Mouse (Mus musculus) adrenal gland (tissue): ENCODE results near the gene Acin1.

Experiments used
- intact Hi-C: fragments of 180-260 bp; cut with DNase I; formaldehyde crosslinking; loops from one replicate; pipeline ENCODE4 v1.15.1; 2025
- long read RNA-seq, 2 experiments: library from polyadenylated mRNA; unstranded; transcript quantifications; one replicate each; pipeline ENCODE4 v2.0.0; 2020; ENCODE audit warnings: borderline replicate concordance in 1 of 2; ENCODE audit not compliant: insufficient replicate concordance in 1 of 2

Acin1 gene
- long read RNA-seq, experiment 1, partial matches to known transcripts, result 18 of 24 reads
- long read RNA-seq, experiment 1, other reads (novel, unspliced or antisense), result 3 of 24 reads
- long read RNA-seq, experiment 2, transcript Acin1-210 (3 exons, 452 nt), result major isoform, 8 of 51 reads
- long read RNA-seq, experiment 2, partial matches to known transcripts, result 29 of 51 reads
- long read RNA-seq, experiment 2, other reads (novel, unspliced or antisense), result 13 of 51 reads

GRCm38 (mm10) chr14:54686522-54687143 is at the start of gene Acin1:
Gene Acin1, minus strand, starts transcription at chr14:54686931.
- intact Hi-C loops, result no loop called here

- intact Hi-C loops, result loop anchor here (5.0 kb wide), 1 partner anchor 37 kb away; no protein-coding TSS in a partner anchor
Measured at GRCm38 (mm10) chr14:54735221-54735620, 48.5 kb upstream of the Acin1 start.

- intact Hi-C loops, result no loop called here
Measured at GRCm38 (mm10) chr14:54734004-54734403, 47.3 kb upstream of the Acin1 start.

DNA sequence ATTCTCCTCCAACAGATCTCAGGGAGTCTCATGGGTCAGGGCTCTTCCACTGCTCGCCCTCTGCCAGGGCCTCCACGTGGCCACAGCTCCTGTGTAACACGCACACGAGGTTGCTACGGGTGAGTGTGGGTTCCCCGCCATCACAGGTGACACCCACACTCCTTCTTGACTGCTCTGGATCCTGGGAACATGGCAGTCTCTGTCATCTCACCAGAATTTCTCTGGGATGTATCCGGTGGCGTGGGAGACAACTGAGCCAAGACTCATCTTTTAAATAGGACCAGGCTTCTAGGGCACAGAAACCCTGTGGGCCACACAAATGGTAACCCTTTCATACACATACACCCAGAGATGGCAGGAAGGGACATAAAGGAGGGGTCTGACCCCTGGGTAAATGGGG is 45.5 kb upstream of the Acin1 start:
- intact Hi-C loops, result no loop called here

DNA sequence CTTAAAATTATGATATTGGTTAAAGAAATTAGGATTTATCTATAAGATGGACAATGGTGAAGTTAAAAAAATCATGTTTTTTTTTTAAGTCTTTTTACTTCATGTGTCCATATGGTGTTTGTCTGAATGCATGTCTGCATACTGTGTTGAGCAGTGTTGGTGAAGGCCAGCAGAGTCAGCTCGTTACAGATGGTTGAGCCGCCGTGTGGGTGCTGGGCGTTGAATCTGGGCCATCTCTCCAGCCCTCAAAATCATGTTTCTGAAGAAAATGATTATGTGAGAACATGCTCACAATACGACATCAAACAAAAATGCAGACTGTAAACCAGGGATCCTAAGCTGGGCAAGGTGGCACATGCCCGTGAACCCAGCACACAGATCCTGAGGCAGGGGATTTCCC is 43.6 kb upstream of the Acin1 start:
- intact Hi-C loops, result no loop called here

- intact Hi-C loops, result no loop called here
Measured at GRCm38 (mm10) chr14:54728823-54729653, 42.3 kb upstream of the Acin1 start.

DNA sequence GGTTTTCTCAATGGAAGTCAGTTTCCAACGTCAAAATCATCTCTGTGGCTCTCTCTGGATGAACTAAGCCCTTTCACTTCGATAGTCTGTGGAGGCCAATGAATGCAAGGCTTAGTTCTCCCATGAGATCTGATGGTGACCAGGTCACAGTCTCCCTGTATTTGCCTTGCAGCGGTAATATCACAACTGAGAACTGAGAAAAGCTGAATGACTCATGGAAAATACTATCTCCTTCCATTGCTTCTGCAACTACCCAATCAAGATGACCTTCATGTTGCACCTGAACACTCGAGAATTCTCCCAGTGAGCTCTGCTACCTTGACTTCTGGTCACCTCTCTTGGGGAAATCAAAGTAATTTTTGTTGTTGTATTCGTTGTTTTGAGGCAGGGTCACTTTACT is 40.8 kb upstream of the Acin1 start:
- intact Hi-C loops, result no loop called here

- intact Hi-C loops, result no loop called here
Measured at GRCm38 (mm10) chr14:54724049-54724448, 37.3 kb upstream of the Acin1 start.

DNA sequence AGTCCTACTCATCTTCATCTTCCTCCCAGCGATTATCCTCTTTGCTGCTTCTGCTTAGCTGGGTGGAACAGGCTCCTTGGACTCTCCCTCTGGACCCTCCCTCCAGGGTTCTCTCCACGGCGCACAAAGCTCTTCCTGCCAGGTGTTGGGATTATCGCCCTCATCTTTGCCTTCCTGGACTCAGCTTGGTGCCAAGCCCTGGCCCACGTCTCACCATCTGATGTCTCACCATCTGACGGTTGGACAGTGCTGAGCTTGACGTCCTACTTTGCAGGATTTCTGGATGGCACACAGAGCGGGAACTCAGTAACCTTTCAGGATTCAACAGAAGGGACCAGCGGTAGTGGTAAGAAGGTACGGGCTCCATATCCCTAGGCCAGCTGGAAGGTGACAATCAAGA is 35.0 kb upstream of the Acin1 start:
- intact Hi-C loops, result no loop called here

- intact Hi-C loops, result no loop called here
Measured at GRCm38 (mm10) chr14:54720654-54721350, 34.1 kb upstream of the Acin1 start.

DNA sequence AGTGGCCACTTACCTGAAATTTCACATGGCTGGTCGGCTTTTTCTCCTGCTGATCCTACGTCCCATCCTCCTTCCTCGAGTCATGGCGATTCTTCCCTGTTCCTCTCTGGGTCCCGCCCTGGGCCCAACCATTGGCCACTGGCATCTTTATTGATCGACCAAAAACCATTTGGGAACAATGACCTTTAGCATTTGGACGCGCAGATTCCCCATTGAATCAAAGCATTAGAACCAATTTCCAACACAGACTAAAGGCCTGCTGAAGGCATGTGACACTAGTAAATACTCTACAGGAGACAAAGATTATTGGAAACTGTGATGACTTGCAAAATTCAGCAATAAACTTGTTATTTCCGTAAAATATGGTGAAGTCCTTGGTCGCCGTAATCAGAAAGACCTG is 33.3 kb upstream of the Acin1 start:
- intact Hi-C loops, result no loop called here

- intact Hi-C loops, result loop anchor here (1.0 to 2.0 kb wide), 2 partner anchors 70 to 103 kb away; no protein-coding TSS in a partner anchor
Measured at GRCm38 (mm10) chr14:54715402-54715801, 28.7 kb upstream of the Acin1 start.

GRCm38 (mm10) chr14:54714617-54715081 is 27.9 kb upstream of the Acin1 start:
- intact Hi-C loops, result loop anchor here (1.0 to 2.0 kb wide), 2 partner anchors 71 to 104 kb away; no protein-coding TSS in a partner anchor

GRCm38 (mm10) chr14:54714121-54714520 is 27.4 kb upstream of the Acin1 start:
- intact Hi-C loops, result loop anchor here (2.0 kb wide), 1 partner anchor 105 kb away; no protein-coding TSS in a partner anchor

- intact Hi-C loops, result no loop called here
Measured at GRCm38 (mm10) chr14:54712861-54713260, 26.1 kb upstream of the Acin1 start.

- intact Hi-C loops, result no loop called here
Measured at GRCm38 (mm10) chr14:54712074-54712473, 25.3 kb upstream of the Acin1 start, which contains the start of gene Cebpe. Gene Cebpe, minus strand, starts transcription at chr14:54712174.

- intact Hi-C loops, result no loop called here
Measured at GRCm38 (mm10) chr14:54709054-54709453, 22.3 kb upstream of the Acin1 start.

DNA sequence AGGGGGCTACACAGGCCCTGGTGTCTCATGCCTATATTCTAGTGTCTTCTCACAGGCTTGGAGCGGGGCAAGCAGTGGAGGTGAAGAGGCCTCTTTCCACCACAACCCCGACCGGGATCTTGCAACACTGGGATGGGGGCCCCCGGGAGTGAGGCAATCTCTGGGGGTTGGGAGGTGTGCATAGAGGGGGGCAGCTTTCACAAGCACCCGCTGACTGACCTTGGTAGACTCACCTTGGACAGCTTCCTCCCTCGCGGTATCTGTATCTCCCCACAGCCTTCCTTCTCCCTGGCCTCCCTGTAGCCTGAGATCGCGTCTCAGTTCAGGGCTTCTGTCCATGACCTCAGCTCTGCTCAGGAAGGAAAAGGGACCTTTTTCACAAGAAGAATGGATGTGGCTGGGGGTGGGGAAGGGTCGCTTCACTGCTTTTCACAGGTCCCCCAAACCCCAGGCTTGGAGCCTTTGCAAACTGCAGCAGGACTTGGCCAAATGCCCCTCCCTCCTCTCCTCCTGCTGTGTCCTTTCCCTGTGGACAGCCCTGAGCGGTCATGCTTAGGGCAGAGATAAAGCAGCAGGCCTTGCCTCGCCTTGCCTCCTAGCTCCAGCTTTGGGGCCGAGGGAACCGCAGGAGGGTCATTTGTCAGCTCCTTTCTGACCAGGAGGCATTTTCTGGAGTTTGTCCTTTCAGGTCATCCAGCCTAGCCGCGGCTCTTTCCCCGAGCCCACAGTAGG is 20.0 kb upstream of the Acin1 start:
- intact Hi-C loops, result no loop called here

DNA sequence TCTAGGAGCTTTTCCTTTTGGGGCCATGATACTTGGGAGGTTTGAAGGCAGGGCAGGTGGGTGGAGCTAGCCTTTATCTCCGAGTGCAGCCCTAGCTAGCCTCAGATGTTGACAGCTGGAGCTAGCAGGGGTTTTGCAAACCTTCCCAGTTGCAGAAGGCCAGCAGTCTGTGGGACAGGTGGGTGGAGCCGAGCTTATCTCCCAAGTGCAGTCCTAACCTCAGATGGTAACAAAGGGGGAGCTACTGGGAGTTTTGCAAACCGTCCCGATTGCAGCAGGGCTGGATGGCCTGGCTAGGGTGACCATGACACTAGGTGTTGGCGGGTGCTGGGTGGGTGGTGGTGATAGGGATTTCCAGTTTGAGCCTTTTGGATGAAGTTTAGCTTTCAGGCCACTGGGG is 19.1 kb upstream of the Acin1 start:
- intact Hi-C loops, result no loop called here

DNA sequence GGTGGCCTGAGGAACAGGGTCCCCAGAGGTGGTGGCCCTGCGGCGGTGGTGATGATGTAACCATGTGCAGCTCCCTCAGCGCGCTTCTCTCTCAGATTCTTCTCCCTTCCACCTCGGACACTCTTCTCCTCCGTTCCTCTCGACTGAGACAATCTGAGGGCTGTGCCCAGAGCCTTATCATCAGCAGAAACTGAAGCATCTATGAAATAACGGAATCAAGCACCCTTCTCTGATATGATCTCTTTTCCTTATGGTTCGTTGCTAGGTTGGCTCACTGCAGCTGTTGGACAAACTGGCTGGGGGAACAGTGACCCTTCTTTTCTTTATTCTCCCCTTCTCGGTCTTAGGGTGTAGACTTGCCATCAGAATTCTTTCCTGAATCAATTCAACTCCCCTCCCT is 16.5 kb upstream of the Acin1 start:
- intact Hi-C loops, result loop anchor here (5.0 kb wide), 1 partner anchor 36 kb away; no protein-coding TSS in a partner anchor
